Mouse (Mus musculus) ES-E14 (cell line): ENCODE data around the gene Ptprs. TPM values are rescaled to one million over a fixed set of nuclear protein-coding genes. Genes with fewer than 3 reads are reported as not detected.

Experiments used
- DNase-seq: peaks from one replicate; pipeline ENCODE4 v3.0.0-alpha.2; 2013; ENCODE audit warnings: low read depth, low spot score
- H3K27ac ChIP-seq: 2 replicates; pipeline ENCODE4 v1.5.1; 2012; ENCODE audit warnings: low read depth, mild to moderate bottlenecking, low read length, moderate library complexity, mixed read lengths; ENCODE audit not compliant: poor library complexity, insufficient read depth, severe bottlenecking
- H3K36me3 ChIP-seq: 2 replicates; pipeline ENCODE4 v1.6.1; 2012; ENCODE audit warnings: mild to moderate bottlenecking, low read length, moderate library complexity, mixed read lengths; ENCODE audit not compliant: control insufficient read depth, poor library complexity, insufficient read depth, severe bottlenecking
- H3K4me1 ChIP-seq, 2 experiments: fragments of 150-350 bp in 1 of 2; sonication (generic) in 1 of 2; 2 replicates each; pipeline ENCODE4 v1.6.1; 2012; ENCODE audit warnings: low read length in 2 of 2, mild to moderate bottlenecking in 1 of 2, mixed read lengths in 1 of 2; ENCODE audit not compliant: control insufficient read depth in 2 of 2, insufficient read depth in 2 of 2, poor library complexity in 1 of 2
- H3K4me3 ChIP-seq, 2 experiments: fragments of 150-350 bp in 1 of 2; sonication (generic) in 1 of 2; 2 replicates each; pipeline ENCODE4 v1.5.1; 2012; ENCODE audit warnings: low read length in 2 of 2, low read depth in 1 of 2, mild to moderate bottlenecking in 1 of 2, mixed read lengths in 1 of 2; ENCODE audit not compliant: insufficient read depth in 1 of 2, poor library complexity in 1 of 2, severe bottlenecking in 1 of 2
- H3K9ac ChIP-seq: 2 replicates; pipeline ENCODE4 v1.6.1; 2012; ENCODE audit warnings: low read depth, mild to moderate bottlenecking, low read length, mixed read lengths; ENCODE audit not compliant: poor library complexity, insufficient read depth, severe bottlenecking
- H3K9me3 ChIP-seq: fragments of 150-350 bp; sonication (generic); 2 replicates; pipeline ENCODE4 v1.6.1; 2012; ENCODE audit warnings: low read depth, mild to moderate bottlenecking, low read length; ENCODE audit not compliant: control insufficient read depth, insufficient read depth
- CHD2 ChIP-seq: IDR thresholded peaks from 2 replicates; pipeline ENCODE4 v1.6.1; 2014; ENCODE audit warnings: mild to moderate bottlenecking, low read depth, low read length, inconsistent platforms
- HCFC1 ChIP-seq: IDR thresholded peaks from 2 replicates; pipeline ENCODE4 v1.6.1; 2012; ENCODE audit warnings: low read length, inconsistent platforms, borderline replicate concordance; ENCODE audit not compliant: insufficient read depth
- MAFK ChIP-seq: IDR thresholded peaks from 2 replicates; pipeline ENCODE4 v1.6.1; 2014; ENCODE audit warnings: mild to moderate bottlenecking, low read depth, low read length, inconsistent platforms; ENCODE audit not compliant: insufficient read depth
- ZC3H11A ChIP-seq: IDR thresholded peaks from 2 replicates; pipeline ENCODE4 v1.6.1; 2012; ENCODE audit warnings: low read depth, mild to moderate bottlenecking, inconsistent platforms, low read length, borderline replicate concordance
- ZNF384 ChIP-seq: IDR thresholded peaks from 2 replicates; pipeline ENCODE4 v1.6.1; 2012; ENCODE audit warnings: low read depth, low read length, inconsistent platforms
- in situ Hi-C, 2 experiments: fragments of 600-800 bp; cut with MboI; formaldehyde crosslinking; loops; one replicate each; pipeline ENCODE4 v1.15.1; 2025; ENCODE audit warnings: low sequenced_read_pairs in 2 of 2, inconsistent platforms in 1 of 2; ENCODE audit not compliant: unreplicated experiment in 2 of 2
- total RNA-seq: library from RNA; depleted of rRNA; stranded (reverse); fragments of 300-350 nt; gene quantifications from 2 replicates; pipeline ENCODE4 v1.2.3, GENCODE M21; 2012

Gene Ptprs
- total RNA-seq, 1 experiment = 128 TPM

GRCm38 (mm10) chr17:56439731-56440460 is 36.4 kb downstream of the Ptprs start:
- Histone ChIP-seq H3K27ac (no peak overlapping the region), H3K4me1 (peaks cover 0 to 3% of the 10 kb centered on the region in 2 experiments; a peak in 1 of 4 replicates), H3K9ac (no peak overlapping the region), H3K4me3 (no peak overlapping the region), H3K36me3 (peaks cover 36% of the 10 kb centered on the region; the same call in 1 of the 2 replicates), H3K9me3 (no peaks in the 10 kb centered on the region)
- no peak for DNase-seq
- no peak for TF ChIP-seq HCFC1
- no peak for TF ChIP-seq CHD2
- TF ChIP-seq ZC3H11A = no peak
- no peak for TF ChIP-seq ZNF384
- TF ChIP-seq MAFK = no peak
- in situ Hi-C loops = no loop called here

- H3K9me3 ChIP-seq = no peaks in the 10 kb centered on the region
- H3K9ac ChIP-seq = no peak overlapping the region
- DNase-seq = no peak
- H3K27ac ChIP-seq = no peak overlapping the region
- in situ Hi-C loops = no loop called here
- H3K36me3 ChIP-seq = peaks cover 15% of the 10 kb centered on the region; the same call in 1 of the 2 replicates
- H3K4me3 ChIP-seq = no peak overlapping the region
- TF ChIP-seq ZNF384 (no peak), HCFC1 (no peak), ZC3H11A (no peak), CHD2 (no peak), MAFK (no peak)
- H3K4me1 ChIP-seq = peaks cover 0 to 12% of the 10 kb centered on the region in 2 experiments; a peak in 1 of 4 replicates
These were observed 44.7 kb downstream of the Ptprs start for GRCm38 (mm10) chr17:56431582-56431981.

- Histone ChIP-seq H3K9me3 (no peaks in the 10 kb centered on the region), H3K27ac (no peak overlapping the region), H3K4me3 (peak overlapping the region; percentile 65 to 70), H3K36me3 (peaks cover 13% of the 10 kb centered on the region; the same call in 1 of the 2 replicates), H3K4me1 (peaks cover 2 to 17% of the 10 kb centered on the region in 2 experiments; a peak in 1 of 4 replicates), H3K9ac (peak overlapping the region; percentile 55)
- DNase-seq = no peak
- no peak for TF ChIP-seq HCFC1
- TF ChIP-seq ZC3H11A = no peak
- TF ChIP-seq ZNF384 = no peak
- no peak for TF ChIP-seq CHD2
- TF ChIP-seq MAFK = no peak
- in situ Hi-C loops = no loop called here
These were observed 48.4 kb downstream of the Ptprs start for GRCm38 (mm10) chr17:56427857-56428256.

- H3K4me1 ChIP-seq = peaks cover 2 to 17% of the 10 kb centered on the region in 2 experiments; a peak in 1 of 4 replicates
- TF ChIP-seq ZNF384 (no peak), ZC3H11A (no peak), CHD2 (no peak), MAFK (no peak), HCFC1 (no peak)
- no peaks in the 10 kb centered on the region for H3K9me3 ChIP-seq
- H3K27ac ChIP-seq = no peak overlapping the region
- peak overlapping the region; percentile 59 to 89 for H3K4me3 ChIP-seq
- peak overlapping the region; percentile 84 for H3K9ac ChIP-seq
- H3K36me3 ChIP-seq = peaks cover 27% of the 10 kb centered on the region; the same call in 1 of the 2 replicates
- in situ Hi-C loops = no loop called here
- DNase-seq = no peak
These were observed 50.3 kb downstream of the Ptprs start for GRCm38 (mm10) chr17:56425941-56426340.

GRCm38 (mm10) chr17:56425584-56425914 is 50.7 kb downstream of the Ptprs start:
- Histone ChIP-seq H3K9ac (peak overlapping the region; percentile 84), H3K4me1 (peaks cover 2 to 17% of the 10 kb centered on the region in 2 experiments; a peak in 1 of 4 replicates), H3K4me3 (peak overlapping the region; percentile 59 to 89), H3K9me3 (no peaks in the 10 kb centered on the region), H3K27ac (no peak overlapping the region; the same call in 1 of the 2 replicates), H3K36me3 (peaks cover 31% of the 10 kb centered on the region; the same call in 1 of the 2 replicates)
- TF ChIP-seq CHD2 (no peak), ZC3H11A (no peak), MAFK (no peak)
- DNase-seq = peak; percentile 43
- in situ Hi-C loops = no loop called here
